25 mouse cellular contexts compared by ENCODE assay signal in genomic region chr1:179487990-179488389, GRCm38 (mm10). TPM values are rescaled to one million over a fixed set of nuclear protein-coding genes. Genes with fewer than 3 reads are reported as not detected.
A peak's percentile ranks its signal among the peaks of the same experiment; 100 is the strongest.
DNase-seq lines count a peak whose midpoint lies in the region; ATAC-seq and TF ChIP-seq lines count a peak whose summit lies in the region.
"Had no signal": no experiment of that assay in that cellular context is flagged by ENCODE, and none has a peak within 500 bp of the region (broad histone marks: within the 10 kb centered on the region; RNA-seq: fewer than 3 reads in every experiment).

No protein-coding gene starts in this region.

- H3ac ChIP-seq in myocyte (ENCODE audit: control insufficient read depth, insufficient read length) = no peak overlapping the region

- no peak overlapping the region for H3K9ac ChIP-seq in heart, embryonic 11.5 days (ENCODE audit: low read depth, low read length)
- H3K9ac ChIP-seq in kidney, embryonic 14.5 days (ENCODE audit: low read depth, low read length) = no peak overlapping the region
- H3K9ac ChIP-seq: hindbrain, embryonic 14.5 days; stomach, embryonic 15.5 days had no signal

- no peaks in the 10 kb centered on the region for H3K79me2 ChIP-seq in myocyte (ENCODE audit: control insufficient read depth, insufficient read depth)

- no peak for ATAC-seq in heart, embryonic 11.5 days (replicated peaks; ENCODE audit: insufficient number of reproducible peaks, low FRiP score, low TSS enrichment)
- peak; percentile 30; the same call in 1 of the 2 replicates for ATAC-seq in kidney, embryonic 14.5 days (ENCODE audit: low FRiP score, low TSS enrichment)
- 0 out of 2 replicates have a peak, but pooled peaks have one; percentile 36 for ATAC-seq in common myeloid progenitor, adult 5-6 weeks (replicated peaks; ENCODE audit: low read depth, poor library complexity, severe bottlenecking)
- ATAC-seq: lung, postnatal 0 days; midbrain, embryonic 16.5 days had no signal

- no peak overlapping the region for H3K4me3 ChIP-seq in heart, embryonic 11.5 days (ENCODE audit: low read depth, low read length)
- H3K4me3 ChIP-seq in kidney, embryonic 14.5 days (ENCODE audit: low read length) = no peak overlapping the region
- no peak overlapping the region for H3K4me3 ChIP-seq in myocyte
- H3K4me3 ChIP-seq: left cerebral cortex, adult 2 months; stomach, embryonic 15.5 days had no signal

- 53% methylated on average over 5 of the region's 5 CpGs for WGBS in heart, embryonic 11.5 days (ENCODE audit: insufficient replicate concordance)
- WGBS in kidney, embryonic 14.5 days = 23% methylated on average over 5 of the region's 5 CpGs

- peak overlapping the region; percentile 7; the same call in 1 of the 2 replicates for H3K27ac ChIP-seq in heart, embryonic 11.5 days (ENCODE audit: low read depth, low read length)
- peak overlapping the region; percentile 39; the same call in 1 of the 2 replicates for H3K27ac ChIP-seq in kidney, embryonic 14.5 days (ENCODE audit: low read depth, low read length)
- H3K27ac ChIP-seq: hindbrain, embryonic 14.5 days; left cerebral cortex, adult 2 months; stomach, embryonic 15.5 days had no signal

- no peaks in the 10 kb centered on the region for H3K9me3 ChIP-seq in heart, embryonic 11.5 days (replicated peaks; ENCODE audit: control insufficient read depth, low read length)
- no peaks in the 10 kb centered on the region for H3K9me3 ChIP-seq in kidney, embryonic 14.5 days (ENCODE audit: control insufficient read depth, low read length)
- H3K9me3 ChIP-seq: stomach, embryonic 15.5 days had no signal

- DNase-seq in heart, postnatal 4 days = no peak
- no peak for DNase-seq in kidney, adult 18-20 months
- DNase-seq in ovary, adult 18-20 months (ENCODE audit: low spot score) = no peak
- DNase-seq: adrenal gland, postnatal 25 days; cerebellum, adult 11-12 months; cerebellum, postnatal 25 days; gastrocnemius, postnatal 10 days; heart, postnatal 10 days; kidney, postnatal 25 days; layer of hippocampus, adult 9-11 months; left cerebral cortex, postnatal 4 days; liver; right cerebral cortex, postnatal 14 days; thymus, adult 18-20 months; thymus, postnatal 4 days had no signal

- H3K36me3 ChIP-seq in heart, embryonic 11.5 days (ENCODE audit: control insufficient read depth, insufficient read depth, low read length) = no peaks in the 10 kb centered on the region
- no peaks in the 10 kb centered on the region for H3K36me3 ChIP-seq in kidney, embryonic 14.5 days (ENCODE audit: control insufficient read depth, insufficient read depth, low read length)
- H3K36me3 ChIP-seq in myocyte (ENCODE audit: control insufficient read depth, insufficient read depth) = no peaks in the 10 kb centered on the region
- H3K36me3 ChIP-seq: stomach, embryonic 15.5 days had no signal

- H3K27me3 ChIP-seq in heart, embryonic 11.5 days (ENCODE audit: control insufficient read depth, insufficient read depth, low read length) = no peaks in the 10 kb centered on the region
- H3K27me3 ChIP-seq in kidney, embryonic 14.5 days (ENCODE audit: control insufficient read depth, insufficient read depth, low read length) = no peaks in the 10 kb centered on the region
- H3K27me3 ChIP-seq in myocyte (ENCODE audit: control insufficient read depth, insufficient read depth, insufficient read length) = no peaks in the 10 kb centered on the region
- H3K27me3 ChIP-seq: CH12.LX; stomach, embryonic 15.5 days had no signal

- no peak for TF ChIP-seq POLR2A in myocyte (IDR thresholded peaks at IDR 0.05; ENCODE audit: insufficient read length, low read depth)

- no peak overlapping the region for H3K4me2 ChIP-seq in heart, embryonic 11.5 days
- no peak overlapping the region for H3K4me2 ChIP-seq in kidney, embryonic 14.5 days (replicated peaks; ENCODE audit: low read depth, low read length)
- peak overlapping the region; percentile 64 for H3K4me2 ChIP-seq in myocyte (ENCODE audit: low read depth)
- H3K4me2 ChIP-seq: hindbrain, embryonic 14.5 days; stomach, embryonic 15.5 days had no signal

- H3K4me1 ChIP-seq in heart, embryonic 11.5 days (ENCODE audit: control insufficient read depth, insufficient read depth, low read length) = peaks cover 8% of the 10 kb centered on the region; the same call in 1 of the 2 replicates
- H3K4me1 ChIP-seq in kidney, embryonic 14.5 days (ENCODE audit: control insufficient read depth, insufficient read depth, low read length) = no peaks in the 10 kb centered on the region
- H3K4me1 ChIP-seq: stomach, embryonic 15.5 days had no signal

TF ChIP-seq in myocyte, 11 proteins besides CTCF, POLR2A, EP300 and RAD21:
- TF ChIP-seq CEBPB (IDR thresholded peaks at IDR 0.05; ENCODE audit: insufficient read depth, poor library complexity, severe bottlenecking) (no peak), TCF3 (IDR thresholded peaks at IDR 0.05; ENCODE audit: insufficient read length, low read depth) (no peak), MYOD1 (IDR thresholded peaks at IDR 0.05; ENCODE audit: control insufficient read depth in 1 of 3, insufficient read length in 2 of 3, low read depth in 2 of 3) (no peak), POLR2AphosphoS2 (IDR thresholded peaks at IDR 0.05; ENCODE audit: insufficient read length, low read depth) (no peak), SRF (IDR thresholded peaks at IDR 0.05; ENCODE audit: control insufficient read depth, insufficient read length, low read depth) (no peak), MAX (IDR thresholded peaks at IDR 0.05; ENCODE audit: low read depth) (no peak), MYOG (IDR thresholded peaks at IDR 0.05; ENCODE audit: control insufficient read depth in 1 of 3, insufficient read depth in 1 of 3, insufficient read length in 2 of 3, low read depth in 2 of 3) (no peak), TCF12 (IDR thresholded peaks at IDR 0.05; ENCODE audit: insufficient read depth, poor library complexity, severe bottlenecking) (no peak), USF1 (IDR thresholded peaks at IDR 0.05; ENCODE audit: low read depth) (no peak), E2F4 (IDR thresholded peaks at IDR 0.05; ENCODE audit: insufficient read depth) (no peak), REST (IDR thresholded peaks at IDR 0.05; ENCODE audit: insufficient read depth, insufficient read length) (no peak)
TF ChIP-seq in myocyte: peak in this region for 0.

RNA-seq across cellular contexts. Expression of gene Smyd3, which starts 29.9 kb away (rescaled TPM):
- 12.2 and 12.6 TPM in 2 replicates for polyA plus RNA-seq in heart, embryonic 11.5 days (2014; fragmentation: Nextera tagmentation; extraction: Ambion mirVana)
- total RNA-seq in heart, postnatal 4 days (2021) = 1 to 10 TPM; 8.0 to 8.4 TPM
- 19.9 and 21.5 TPM in 2 replicates for polyA plus RNA-seq in kidney, embryonic 14.5 days (2014; fragmentation: Nextera tagmentation; extraction: Ambion mirVana)
- 41.1 and 52.2 TPM in 2 replicates for total RNA-seq in common myeloid progenitor, adult 5-6 weeks (2017)
- 22.7 TPM for polyA plus RNA-seq in myocyte (2012; fragmentation: generic; extraction: Trizol)

RNA-seq across cellular contexts. Expression of gene Tfb2m, which starts 58.1 kb away (rescaled TPM):
- polyA plus RNA-seq in heart, embryonic 11.5 days (2014; fragmentation: Nextera tagmentation; extraction: Ambion mirVana) = 20.7 and 30.6 TPM in 2 replicates
- total RNA-seq in heart, postnatal 4 days (2021) = 10 to 100 TPM; 23.0 to 25.1 TPM
- 28.6 and 39.9 TPM in 2 replicates for polyA plus RNA-seq in kidney, embryonic 14.5 days (2014; fragmentation: Nextera tagmentation; extraction: Ambion mirVana)
- total RNA-seq in common myeloid progenitor, adult 5-6 weeks (2017) = 41.3 and 101 TPM in 2 replicates
- 14.2 TPM for polyA plus RNA-seq in myocyte (2012; fragmentation: generic; extraction: Trizol)

RNA-seq across cellular contexts. Expression of gene Cnst, which starts 58.2 kb away (rescaled TPM):
- 13.2 and 17.1 TPM in 2 replicates for polyA plus RNA-seq in heart, embryonic 11.5 days (2014; fragmentation: Nextera tagmentation; extraction: Ambion mirVana)
- 10 to 100 TPM; 31.6 to 31.8 TPM for total RNA-seq in heart, postnatal 4 days (2021)
- 7.7 and 14.1 TPM in 2 replicates for polyA plus RNA-seq in kidney, embryonic 14.5 days (2014; fragmentation: Nextera tagmentation; extraction: Ambion mirVana)
- total RNA-seq in common myeloid progenitor, adult 5-6 weeks (2017) = 10.0 and 21.4 TPM in 2 replicates
- 14.0 TPM for polyA plus RNA-seq in myocyte (2012; fragmentation: generic; extraction: Trizol)
